Mouse (Mus musculus) megakaryocyte, embryonic 14.5 days (primary cell): ENCODE measurements around the gene Il3ra. TPM values are rescaled to one million over a fixed set of nuclear protein-coding genes. Genes with fewer than 3 reads are reported as not detected.
A peak's percentile ranks its signal among the peaks of the same experiment; 100 is the strongest.

Experiments used
- H3K27me3 ChIP-seq: replicated peaks from 2 replicates; pipeline ENCODE3; 2012; ENCODE audit warnings: inconsistent platforms
- H3K36me3 ChIP-seq: replicated peaks from 2 replicates; pipeline ENCODE3; 2012; ENCODE audit warnings: low read length, inconsistent platforms, mixed read lengths
- H3K4me1 ChIP-seq: 2 replicates; pipeline ENCODE4 v1.6.1; 2012; ENCODE audit warnings: inconsistent platforms
- H3K4me3 ChIP-seq: replicated peaks from 2 replicates; pipeline ENCODE3; 2012; ENCODE audit warnings: moderate library complexity, mild to moderate bottlenecking, inconsistent platforms
- H3K9me3 ChIP-seq: 2 replicates; pipeline ENCODE4 v1.6.1; 2012; ENCODE audit warnings: inconsistent platforms
- FLI1 ChIP-seq: IDR thresholded peaks from 2 replicates; pipeline ENCODE4 v1.6.1; 2012; ENCODE audit warnings: low read length, inconsistent platforms, mixed read lengths
- GATA1 ChIP-seq: IDR thresholded peaks from 3 replicates; pipeline ENCODE4 v1.6.1; 2012; ENCODE audit warnings: mixed read lengths, low read length, inconsistent platforms, borderline replicate concordance
- polyA plus RNA-seq: library from polyadenylated mRNA; stranded (reverse); fragments of >175 nt; gene quantifications from 2 replicates; pipeline ENCODE4 v1.2.3, GENCODE M21; 2012; ENCODE audit warnings: low replicate concordance; ENCODE audit not compliant: insufficient read depth

Gene Il3ra
- polyA plus RNA-seq, 1 experiment: 95.8 TPM

GRCm38 (mm10) chr14:14354511-14355359 is 8.7 kb downstream of the Il3ra start:
- TF ChIP-seq GATA1 (no peak), FLI1 (no peak)
- H3K9me3 ChIP-seq: peaks cover 52% of the 10 kb centered on the region

GRCm38 (mm10) chr14:14355360-14355646 is 9.2 kb downstream of the Il3ra start:
- Histone ChIP-seq H3K9me3 (peaks cover 46% of the 10 kb centered on the region), H3K4me3 (peak overlapping the region; percentile 21), H3K4me1 (peaks cover 9% of the 10 kb centered on the region; the same call in 1 of the 2 replicates), H3K27me3 (no peaks in the 10 kb centered on the region), H3K36me3 (peaks cover 15% of the 10 kb centered on the region)
- TF ChIP-seq FLI1: no peak
- TF ChIP-seq GATA1: no peak

More at GRCm38 (mm10) chr14:14354511-14355359, 8.7 kb downstream of the Il3ra start:
- peaks cover 9% of the 10 kb centered on the region; the same call in 1 of the 2 replicates for H3K4me1 ChIP-seq
- no peaks in the 10 kb centered on the region for H3K27me3 ChIP-seq
- peaks cover 21% of the 10 kb centered on the region for H3K36me3 ChIP-seq
- peak overlapping the region; percentile 35 for H3K4me3 ChIP-seq

DNA sequence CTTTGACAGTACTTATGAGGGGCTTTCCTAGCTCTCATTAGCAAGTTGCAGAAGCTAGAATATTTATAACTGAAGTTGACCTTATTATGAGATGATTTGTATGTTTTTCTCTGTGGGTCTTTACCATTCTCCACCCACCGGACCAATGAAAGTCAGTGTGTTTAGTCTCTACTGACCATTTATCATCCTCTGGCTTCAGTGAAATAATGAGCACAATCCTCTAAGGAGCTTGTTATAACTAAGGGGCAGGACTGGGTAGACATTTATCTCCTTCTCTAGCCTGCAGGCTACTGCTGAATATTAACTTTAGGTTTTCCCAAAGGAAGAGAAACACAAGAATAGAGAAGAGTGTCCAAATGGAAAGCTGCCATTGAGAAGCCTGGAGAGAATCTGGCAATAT is 49.5 kb downstream of the Il3ra start:
- Histone ChIP-seq H3K27me3 (no peaks in the 10 kb centered on the region), H3K4me3 (no peak overlapping the region), H3K36me3 (no peaks in the 10 kb centered on the region), H3K4me1 (no peaks in the 10 kb centered on the region), H3K9me3 (no peaks in the 10 kb centered on the region)
- TF ChIP-seq FLI1: no peak

GRCm38 (mm10) chr14:14400998-14401397 is 54.9 kb downstream of the Il3ra start, which contains the start of gene Olfr721-ps1:
Olfr721-ps1 (plus strand) TSS chr14:14401298.
- no peaks in the 10 kb centered on the region for H3K9me3 ChIP-seq
- H3K4me1 ChIP-seq: no peaks in the 10 kb centered on the region
- H3K4me3 ChIP-seq: no peak within 1 kb of the TSS
- no peaks in the 10 kb centered on the region for H3K27me3 ChIP-seq
- TF ChIP-seq GATA1 (no peak), FLI1 (no peak)
- H3K36me3 ChIP-seq: no peaks in the 10 kb centered on the region

Other genes starting within 250 kb of the Il3ra start
- 13.9 and 38.7 TPM in 2 replicates for gene Psmd6, start 225.3 kb upstream of the Il3ra start, polyA plus RNA-seq
- not detected in 2 replicates for gene Olfr720, start 159.4 kb upstream of the Il3ra start, polyA plus RNA-seq
- gene Olfr31, start 23.4 kb upstream of the Il3ra start, polyA plus RNA-seq: not detected in 2 replicates
- not detected in 2 replicates for gene Olfr721-ps1, start 55.0 kb downstream of the Il3ra start, polyA plus RNA-seq